Mouse (Mus musculus): ENCODE data around the gene Chst15. TPM values are rescaled to one million over a fixed set of nuclear protein-coding genes. Genes with fewer than 3 reads are reported as not detected.

The Chst15 gene
- total RNA-seq, 2 experiments from 2014 or later: 7.8 to 9.5 TPM

DNA sequence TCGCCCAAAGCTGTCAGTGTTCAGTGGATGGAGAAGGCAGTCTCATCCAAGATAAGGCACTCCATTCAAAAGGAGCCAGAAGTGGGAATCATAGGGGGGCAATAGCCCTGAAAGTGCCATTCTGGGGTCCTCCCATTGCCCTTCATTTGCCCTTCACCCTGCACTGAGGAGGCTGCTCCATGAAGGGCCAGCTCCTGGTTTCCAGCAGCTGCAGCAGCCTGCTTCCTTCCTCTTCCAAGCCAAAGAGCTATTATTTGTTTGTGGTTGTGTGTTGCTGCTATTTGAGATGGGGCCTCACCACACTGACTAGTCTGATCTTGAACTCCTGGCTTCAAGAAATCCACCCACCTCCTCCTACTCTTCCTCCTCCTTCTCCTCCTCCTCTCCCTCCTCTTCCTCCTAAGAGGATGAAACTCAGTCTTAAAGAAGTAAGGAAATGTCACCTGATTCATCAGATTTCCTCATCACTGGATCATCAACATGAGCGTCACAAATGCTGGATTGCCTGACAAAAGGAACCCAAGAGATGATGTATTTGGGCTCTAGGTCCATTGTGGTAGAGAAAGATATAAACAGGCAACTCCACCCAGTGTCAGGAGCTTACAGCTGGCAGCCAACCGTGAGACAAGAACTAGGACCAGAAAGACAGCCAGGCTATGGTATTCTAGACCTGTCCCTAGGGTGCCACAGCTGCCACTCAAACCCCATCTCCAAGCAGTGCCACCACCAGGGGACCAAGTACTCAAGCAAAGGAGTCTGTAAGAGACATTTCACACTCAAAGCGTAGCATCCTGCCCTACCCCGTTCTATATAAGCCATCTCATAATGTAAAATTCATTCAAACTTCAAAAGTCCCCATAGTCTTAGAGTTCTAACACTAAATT lies 11.3 kb downstream of the Chst15 start:
- intact Hi-C loops (cut with DNase I): no loop called here
- no peak for DNase-seq (ENCODE audit: low spot score)

DNA sequence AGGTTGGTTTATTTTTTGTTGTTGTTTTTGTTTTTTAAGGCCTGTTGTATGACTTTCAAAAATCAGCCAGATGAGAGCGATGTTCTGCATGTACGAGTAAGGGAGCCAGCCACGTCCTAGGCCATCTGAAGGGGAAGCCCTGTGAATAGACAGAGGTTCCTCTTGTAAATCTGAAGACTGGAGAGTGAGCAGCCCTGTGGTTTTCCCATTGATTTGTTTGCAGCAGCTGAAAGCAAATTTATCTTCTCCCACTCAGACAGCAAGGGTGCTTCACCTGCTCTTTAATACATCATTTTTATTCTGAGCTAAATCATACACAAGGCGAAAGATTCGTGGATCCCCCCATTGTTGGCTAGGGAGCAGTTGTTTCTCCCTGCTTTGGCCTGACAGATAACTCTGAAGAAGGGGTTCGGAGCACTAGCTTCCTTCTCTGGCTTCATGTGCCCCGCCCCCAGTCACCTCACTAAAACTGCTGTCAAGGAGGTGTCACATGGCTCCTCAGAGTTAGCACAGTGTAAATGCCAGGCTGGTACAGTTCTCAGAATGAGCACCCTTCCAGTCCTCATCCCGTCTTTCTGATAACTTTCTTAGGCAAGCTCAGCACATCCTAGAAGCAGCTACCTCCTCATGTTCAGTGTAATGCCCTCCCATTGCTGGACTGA lies 12.5 kb downstream of the Chst15 start:
- no peak for DNase-seq (ENCODE audit: low spot score)
- intact Hi-C loops (cut with DNase I): no loop called here

DNA sequence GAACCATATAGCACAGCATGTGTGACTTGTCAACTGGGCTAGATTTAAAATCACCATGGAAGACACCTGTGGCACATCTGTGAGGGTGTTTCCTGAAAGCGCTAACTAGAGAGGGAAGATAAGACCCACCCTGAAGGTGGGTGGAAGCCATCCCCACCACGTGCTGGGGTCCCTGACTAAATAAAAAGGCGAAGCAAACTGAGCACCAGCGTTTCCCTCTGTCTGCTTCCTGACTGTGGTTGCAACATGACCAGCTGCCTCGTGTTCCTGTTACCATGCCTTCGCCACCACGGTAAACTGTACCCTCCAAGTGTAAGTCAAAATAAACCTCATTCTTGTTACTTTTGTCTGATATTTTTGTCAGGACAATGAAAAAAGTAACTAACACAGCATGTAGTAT lies 13.0 kb downstream of the Chst15 start:
- intact Hi-C loops (cut with DNase I): no loop called here
- no peak for DNase-seq (ENCODE audit: low spot score)

DNA sequence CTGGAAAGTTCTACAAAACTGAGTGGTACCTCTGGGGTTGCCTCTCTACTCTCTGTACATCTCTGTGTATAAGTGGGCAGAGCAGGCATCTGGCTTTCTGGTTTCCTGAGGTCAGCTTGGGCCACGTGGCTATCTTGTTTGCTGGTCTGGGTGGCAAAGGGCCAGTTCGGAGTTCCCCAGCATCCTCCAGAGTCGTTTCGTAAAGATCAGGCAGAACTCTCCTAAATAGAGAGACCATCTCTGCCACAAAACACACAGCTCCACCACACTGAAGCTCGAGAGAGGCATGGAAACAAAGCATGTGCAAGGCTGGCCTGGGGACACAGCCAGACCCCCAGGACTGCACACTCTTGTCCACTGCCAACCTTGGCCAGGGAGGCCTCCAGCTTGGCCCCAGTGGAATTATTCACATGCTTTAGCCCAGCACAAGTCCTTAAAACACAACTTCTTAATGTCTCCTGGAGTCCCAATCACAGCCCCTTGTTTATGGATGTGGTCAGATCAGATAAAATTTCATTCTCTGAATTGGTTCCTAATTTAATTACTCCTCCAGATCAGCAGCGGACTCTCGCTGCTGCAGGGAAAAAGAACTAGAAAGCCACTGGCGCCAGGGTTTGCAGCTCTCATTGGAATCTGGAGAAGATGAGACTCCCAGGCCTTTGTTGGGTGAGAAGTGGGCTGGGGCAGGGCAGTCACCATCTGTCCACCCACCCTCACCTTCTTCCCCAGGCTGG lies 14.4 kb downstream of the Chst15 start:
- no peak for DNase-seq (ENCODE audit: low spot score)
- intact Hi-C loops (cut with DNase I): no loop called here

DNA sequence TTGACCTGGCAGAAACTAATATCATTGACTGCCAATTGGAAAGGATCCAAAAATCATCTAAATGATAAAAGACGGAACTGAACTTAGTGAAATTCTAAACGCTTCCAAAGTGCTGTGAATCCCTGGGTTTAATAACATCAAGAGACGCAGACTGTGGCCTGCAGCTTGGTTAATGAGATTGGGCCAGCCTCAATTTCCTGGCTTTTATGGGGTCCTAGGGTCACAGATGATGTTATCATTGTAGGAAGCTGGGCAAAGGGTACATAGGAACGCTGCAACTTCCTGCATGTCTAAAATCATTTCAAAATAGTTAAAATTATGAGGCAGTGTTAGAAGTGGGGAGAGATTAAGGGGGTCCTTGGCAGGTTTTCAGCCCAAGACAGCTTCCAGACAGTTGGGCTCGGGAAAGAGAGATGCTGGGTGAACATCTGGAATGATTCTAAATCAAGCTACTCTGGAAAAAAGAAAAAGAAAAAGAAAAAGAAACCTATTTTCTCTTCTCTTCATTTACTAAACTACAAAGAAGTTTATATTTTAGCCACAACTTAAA lies 17.3 kb downstream of the Chst15 start:
- intact Hi-C loops (cut with DNase I): no loop called here
- no peak for DNase-seq (ENCODE audit: low spot score)

DNA sequence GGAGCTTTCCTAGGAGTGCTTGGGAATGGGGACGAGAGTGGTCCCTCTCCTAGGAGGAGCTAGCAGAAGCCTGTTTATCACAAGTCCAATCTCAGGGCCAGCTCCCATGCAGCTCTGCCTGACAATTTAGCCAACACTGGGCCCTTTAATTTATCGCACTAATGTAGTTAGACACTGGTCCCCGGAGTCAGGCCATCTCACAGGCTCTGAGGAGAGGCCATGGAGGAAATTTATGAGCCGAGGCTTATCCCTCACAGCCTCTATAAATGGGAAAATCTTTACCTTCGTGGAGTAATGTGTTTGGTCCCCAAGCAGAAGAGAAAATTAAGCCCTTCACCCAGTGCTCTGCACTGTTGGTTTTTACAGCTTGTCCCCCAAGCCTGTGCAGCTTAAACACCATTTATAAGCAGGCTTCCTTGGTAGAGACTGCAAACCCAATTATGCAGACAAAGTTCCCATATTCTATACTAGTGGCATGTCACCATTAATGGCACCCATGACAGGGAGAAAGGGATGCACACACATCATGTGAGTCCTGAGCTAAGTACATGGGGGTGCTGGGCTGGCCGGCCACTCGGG lies 18.5 kb downstream of the Chst15 start:
- DNase-seq (ENCODE audit: low spot score): no peak
- intact Hi-C loops (cut with DNase I): no loop called here

DNA sequence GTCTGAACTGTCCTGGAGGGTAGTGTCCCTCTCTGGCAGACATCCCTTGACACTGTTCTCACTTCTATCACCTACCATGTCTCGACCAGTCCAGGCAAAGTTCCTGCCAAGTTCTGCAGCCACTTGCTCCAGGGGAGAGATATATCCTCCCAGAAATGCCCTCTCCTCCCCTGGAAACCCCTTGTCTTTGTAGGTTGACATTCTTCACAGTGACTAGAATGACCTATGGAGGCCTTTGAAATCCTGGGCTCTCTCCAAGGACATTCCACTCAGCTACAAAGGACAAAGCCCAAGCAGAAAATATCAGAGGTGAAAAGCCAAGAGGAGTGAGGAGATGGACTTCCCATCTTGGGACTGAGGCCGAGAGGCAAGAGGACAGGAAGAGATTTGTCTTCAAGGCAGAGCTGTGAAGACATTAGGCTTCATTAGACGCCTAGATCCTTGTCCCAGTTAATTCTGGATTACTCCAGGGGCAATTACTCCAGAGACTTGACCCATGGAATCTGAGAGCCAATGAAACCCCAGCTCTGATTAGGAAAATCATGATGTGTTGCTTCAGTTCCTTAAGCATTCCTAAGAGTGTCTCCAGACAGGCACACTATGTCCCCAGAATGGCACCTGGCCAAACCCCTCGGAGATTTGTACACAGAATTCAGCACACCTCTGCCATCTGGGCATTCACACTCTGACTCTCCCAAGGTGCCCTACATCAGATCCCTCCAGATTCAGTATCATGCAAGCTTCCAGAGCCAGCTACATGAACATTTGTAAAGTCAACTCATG lies 20.2 kb downstream of the Chst15 start:
- intact Hi-C loops (cut with DNase I): no loop called here
- DNase-seq (ENCODE audit: low spot score): no peak

DNA sequence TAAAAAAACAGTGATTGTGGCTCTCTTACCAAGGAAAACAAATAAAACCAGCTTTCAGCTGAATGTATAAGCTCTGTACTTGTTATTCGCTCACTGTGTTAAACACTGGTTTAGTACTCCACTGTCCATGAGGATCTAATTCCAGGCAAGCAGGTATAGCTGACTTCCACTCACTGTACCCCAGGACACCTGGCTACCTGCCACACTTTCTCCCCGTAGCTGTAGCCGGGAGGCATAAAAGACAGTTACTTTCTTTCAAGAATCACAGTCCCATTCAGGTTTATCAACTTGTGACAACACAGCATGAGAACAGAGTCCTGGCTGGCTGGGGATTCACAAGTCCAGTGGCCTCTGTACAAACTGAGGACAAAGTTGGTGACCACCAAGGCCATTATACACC lies 20.9 kb downstream of the Chst15 start:
- intact Hi-C loops (cut with DNase I): no loop called here

DNA sequence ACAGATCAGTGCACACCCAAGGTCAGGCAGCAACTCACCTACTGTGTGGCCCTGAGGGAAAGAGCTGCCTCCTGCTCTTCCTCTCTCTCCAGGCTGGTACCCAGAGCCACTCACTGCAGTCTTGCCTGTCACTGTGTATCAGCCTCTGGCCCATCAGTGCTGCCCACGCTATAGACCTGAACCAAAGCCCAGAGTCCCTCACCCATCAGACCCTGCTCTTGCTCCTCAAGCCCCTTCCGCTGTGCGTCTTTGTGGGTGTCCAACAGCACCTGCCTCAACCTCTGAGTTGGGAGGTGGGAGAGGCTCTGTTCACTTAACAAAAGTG lies 29.7 kb downstream of the Chst15 start:
- DNase-seq (ENCODE audit: low spot score): no peak
- intact Hi-C loops (cut with DNase I): no loop called here

More for the DNA sequence above, 20.9 kb downstream of the Chst15 start:
- DNase-seq (ENCODE audit: low spot score): no peak

DNA sequence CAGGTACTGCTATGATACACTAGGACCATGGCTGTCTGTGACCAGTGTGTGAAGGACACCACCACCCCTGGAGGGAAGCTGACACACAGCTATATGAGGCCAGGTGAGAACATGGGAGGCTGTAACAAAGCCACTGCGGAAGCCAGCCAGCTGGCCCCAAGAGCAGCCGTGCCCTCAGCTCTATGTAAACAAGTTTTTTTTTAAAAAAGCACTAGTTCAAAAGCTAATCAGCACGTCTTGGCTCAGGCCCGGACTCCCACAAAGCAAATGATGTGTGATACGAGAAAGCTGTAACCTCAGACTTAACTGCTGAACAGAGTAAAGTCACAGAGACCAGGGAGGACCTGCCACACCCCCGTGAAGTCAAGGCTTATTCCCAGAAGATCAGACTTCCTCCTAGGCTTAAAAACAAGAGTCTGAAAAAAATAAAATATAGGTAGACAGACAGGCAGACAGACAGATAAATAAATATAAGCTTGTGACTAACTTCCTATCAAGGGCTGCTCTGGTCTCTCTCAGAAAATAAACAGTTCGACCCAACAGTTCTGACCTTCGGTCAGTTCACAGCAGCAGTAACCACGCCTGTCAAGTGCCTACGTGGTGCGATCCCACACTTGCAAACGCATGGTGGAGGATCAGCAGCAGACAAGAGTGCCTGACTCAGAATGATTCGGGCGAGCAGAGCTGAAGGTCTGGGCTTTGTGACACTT lies 30.2 kb downstream of the Chst15 start:
- DNase-seq (ENCODE audit: low spot score): no peak
- intact Hi-C loops (cut with DNase I): no loop called here

DNA sequence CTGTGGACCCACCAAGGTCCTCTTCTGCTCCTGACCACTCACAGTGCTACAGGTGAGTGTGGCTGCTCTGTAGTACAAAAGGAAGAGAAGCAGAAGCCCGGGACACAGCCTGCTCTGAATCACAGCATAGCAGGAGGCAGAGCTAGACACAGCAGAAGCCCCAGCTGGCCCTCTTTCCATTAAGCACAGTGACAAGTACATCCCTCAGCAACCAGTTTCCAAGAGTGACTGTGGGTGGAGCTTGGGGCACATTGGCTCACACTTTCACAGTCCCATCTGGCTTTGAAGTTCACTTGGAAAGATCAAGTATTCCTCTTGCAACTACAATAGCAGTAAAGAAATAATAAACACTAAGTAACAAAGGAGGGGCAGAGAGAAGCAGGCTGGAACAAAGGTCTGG lies 32.2 kb downstream of the Chst15 start:
- intact Hi-C loops (cut with DNase I): loop anchor here (2.0 kb wide), 1 partner anchor 40 kb away; no protein-coding TSS in a partner anchor
- DNase-seq (ENCODE audit: low spot score): no peak

DNA sequence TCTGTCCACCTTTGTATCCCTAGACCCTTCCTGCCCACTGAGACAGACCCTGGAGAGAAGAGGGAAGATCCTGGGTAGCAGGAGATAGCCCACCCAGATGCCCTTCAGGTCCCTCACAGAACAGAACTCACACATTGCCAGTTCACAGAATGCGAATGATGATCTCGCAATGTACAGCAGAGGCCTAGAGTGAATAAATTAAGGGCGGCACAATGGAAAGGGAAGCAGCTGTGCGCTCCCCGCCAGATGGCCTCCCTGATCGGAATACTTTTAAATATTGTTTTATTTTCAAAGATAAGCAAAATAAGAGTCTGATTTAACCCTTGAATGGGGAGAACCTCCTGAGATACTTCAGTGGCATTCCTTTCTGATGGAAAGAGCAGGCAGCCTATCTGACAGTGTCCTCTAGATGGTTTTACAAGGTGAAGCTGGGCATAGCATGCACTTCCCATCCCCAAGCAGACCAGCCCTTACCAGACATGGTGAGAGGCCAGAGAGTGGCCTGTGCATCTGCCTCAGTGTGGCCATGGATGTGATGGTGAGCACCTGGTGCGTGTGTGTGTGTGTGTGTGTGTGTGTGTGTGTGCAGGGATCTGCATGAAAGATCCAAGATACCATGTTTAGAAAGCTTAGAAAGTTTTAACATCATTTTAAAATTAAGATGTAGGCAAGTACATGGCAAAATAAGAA lies 32.8 kb downstream of the Chst15 start:
- intact Hi-C loops (cut with DNase I): loop anchor here (2.0 kb wide), 1 partner anchor 39 kb away; no protein-coding TSS in a partner anchor
- DNase-seq (ENCODE audit: low spot score): no peak

DNA sequence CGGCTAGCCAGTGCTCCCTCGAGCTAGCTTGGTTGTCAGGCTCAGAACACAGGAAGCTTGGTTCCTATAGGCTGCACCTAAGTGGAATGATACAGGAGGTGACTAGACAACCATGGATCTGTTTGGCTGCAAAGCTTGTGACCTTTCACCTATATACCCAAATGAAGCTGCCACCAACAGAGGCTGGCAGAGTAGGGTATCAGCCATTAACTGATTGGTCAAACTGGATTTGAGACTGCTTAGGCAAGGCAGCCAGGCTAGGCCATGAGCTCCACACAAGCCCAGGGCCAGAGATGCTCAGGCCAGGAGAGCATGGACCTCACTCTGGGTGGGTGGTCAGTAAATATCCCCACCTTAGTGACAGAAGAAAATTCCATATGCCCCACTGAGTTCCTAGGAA lies 34.5 kb downstream of the Chst15 start:
- intact Hi-C loops (cut with DNase I): no loop called here
- no peak for DNase-seq (ENCODE audit: low spot score)

DNA sequence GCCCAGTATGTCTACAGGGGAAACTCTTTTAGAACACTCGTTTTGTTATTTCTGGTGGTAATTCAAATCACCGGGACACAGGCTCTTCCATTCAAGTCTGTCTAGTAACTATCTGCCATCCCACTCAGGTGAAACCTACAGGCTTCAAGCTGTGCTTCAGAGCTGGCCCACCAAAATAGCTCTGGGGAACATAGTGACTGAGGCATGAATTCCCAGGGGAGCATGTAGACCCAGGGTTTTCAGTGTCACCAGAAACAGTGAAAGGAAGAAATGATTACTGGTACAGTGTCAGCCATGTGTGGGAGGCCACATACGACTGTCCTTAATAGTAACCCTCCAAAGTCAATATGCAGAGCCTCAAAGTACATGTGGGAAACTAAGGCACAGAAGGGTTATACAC lies 34.9 kb downstream of the Chst15 start:
- DNase-seq (ENCODE audit: low spot score): no peak
- intact Hi-C loops (cut with DNase I): no loop called here

DNA sequence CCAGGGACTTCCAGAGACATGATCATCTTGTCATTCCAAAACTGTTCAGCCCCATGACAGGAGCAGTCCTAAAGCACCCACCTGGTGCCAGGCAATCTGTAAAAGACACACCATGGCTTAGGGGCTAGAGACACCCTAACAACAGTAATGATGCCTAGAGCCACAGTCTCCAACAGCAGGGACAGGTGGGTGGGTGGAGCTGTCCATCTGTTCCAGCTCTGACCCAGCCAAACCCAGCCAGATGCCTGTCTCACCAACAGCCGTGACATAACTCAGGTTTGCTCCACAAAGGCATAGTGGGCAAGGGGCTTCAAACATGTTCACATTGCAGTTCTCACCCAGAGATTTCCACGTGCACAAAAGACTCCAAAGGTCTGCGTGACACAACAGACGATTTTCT lies 35.3 kb downstream of the Chst15 start:
- intact Hi-C loops (cut with DNase I): no loop called here
- DNase-seq (ENCODE audit: low spot score): no peak

DNA sequence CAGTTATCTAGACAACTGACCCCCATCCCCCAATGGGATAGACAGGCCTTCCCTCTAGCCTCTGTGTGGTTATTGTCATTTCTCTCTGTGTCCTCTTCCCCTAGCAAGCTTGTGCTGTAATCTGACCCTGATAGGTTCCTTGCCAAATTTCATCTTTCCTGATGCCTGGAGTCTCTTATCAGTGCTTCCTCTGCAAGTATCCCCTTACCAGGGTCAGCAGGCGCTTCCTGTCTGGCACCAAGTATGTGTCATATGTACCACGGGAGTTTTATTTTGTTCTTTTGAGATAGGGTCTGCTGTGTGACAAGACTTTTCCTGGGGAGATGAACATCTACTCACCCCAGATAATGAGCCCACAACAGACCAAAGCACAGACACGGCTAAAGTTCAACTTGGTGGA lies 38.4 kb downstream of the Chst15 start:
- no peak for DNase-seq (ENCODE audit: low spot score)
- intact Hi-C loops (cut with DNase I): no loop called here

DNA sequence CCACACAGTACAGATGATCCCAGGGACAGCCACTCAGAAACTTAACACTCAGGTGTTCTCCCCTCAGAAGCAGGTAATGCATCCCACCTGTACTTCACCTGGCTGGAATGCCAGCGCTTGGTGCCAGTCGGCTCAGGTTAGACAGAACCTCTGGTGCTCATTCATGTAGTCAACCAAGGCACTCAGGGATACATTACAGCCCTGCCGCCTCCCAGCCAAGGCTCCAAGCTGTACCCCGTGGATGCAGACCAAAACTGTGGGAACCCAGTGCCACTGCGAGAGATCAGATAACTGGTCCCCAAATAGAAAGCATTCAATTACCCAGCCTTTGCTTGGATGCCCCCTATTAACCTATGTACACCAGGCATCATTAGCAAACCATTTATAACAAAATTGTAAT lies 40.7 kb downstream of the Chst15 start:
- intact Hi-C loops (cut with DNase I): no loop called here
- DNase-seq (ENCODE audit: low spot score): no peak

DNA sequence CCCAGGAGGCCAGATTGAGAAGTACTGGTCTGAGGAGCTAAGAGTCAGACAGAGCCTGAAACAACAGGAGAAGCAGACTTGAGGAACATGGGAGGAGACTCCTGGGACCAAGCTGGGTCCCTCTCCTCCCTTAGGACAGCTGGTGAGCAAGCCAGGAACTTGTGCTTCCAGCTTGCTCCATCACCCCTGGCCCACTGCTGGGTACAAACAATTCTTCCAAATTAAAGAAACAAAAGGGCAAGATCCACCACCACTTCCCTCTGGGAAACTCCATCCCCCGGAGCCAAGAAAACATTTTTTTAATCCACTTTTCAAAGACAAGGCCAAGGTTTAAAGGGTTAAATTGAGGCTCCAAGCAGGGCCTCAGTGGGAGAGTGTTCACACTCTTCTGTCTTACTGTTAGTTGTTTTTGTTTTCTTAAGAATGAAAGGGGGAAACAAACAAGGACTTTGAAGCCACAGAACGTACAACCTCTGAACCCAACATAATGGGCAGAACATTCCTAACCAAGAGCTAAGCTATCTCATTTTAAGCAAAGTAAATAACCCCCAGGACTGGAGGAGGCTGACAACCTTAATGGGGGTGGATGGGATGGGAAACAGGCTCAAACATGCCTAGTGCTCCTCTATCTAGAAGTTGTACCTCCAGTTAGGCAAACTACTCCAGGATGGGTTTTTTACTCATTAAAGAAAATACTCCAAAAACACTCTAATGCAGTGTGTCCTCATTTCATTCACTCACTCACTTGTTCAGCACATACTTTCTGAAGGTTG lies 43.1 kb downstream of the Chst15 start:
- intact Hi-C loops (cut with DNase I): no loop called here
- DNase-seq (ENCODE audit: low spot score): no peak

Measured in heart, postnatal 25 days (tissue).